Mouse (Mus musculus): ENCODE measurements around the gene Cbr2. TPM values are rescaled to one million over a fixed set of nuclear protein-coding genes. Genes with fewer than 3 reads are reported as not detected.
"Not testable (repeated sequence)": the region's sequence is repeated elsewhere in the genome, so short reads cannot be mapped to it uniquely, and the experiment has no call there.

Gene Cbr2
- total RNA-seq (2021) = 10 to 100 TPM in 1 of 2 experiments, 1 to 10 TPM in 1; 9.6 to 16.9 TPM
- long read RNA-seq, experiment 1, partial matches to known transcripts = 0 of 2 reads
- long read RNA-seq, experiment 1, other reads (novel, unspliced or antisense) = 0 of 2 reads
- long read RNA-seq, experiment 2, transcript Cbr2-201 (8 exons, 1,110 nt) = major isoform, 9 of 10 reads
- long read RNA-seq, experiment 2, partial matches to known transcripts = 1 of 10 reads
- long read RNA-seq, experiment 2, other reads (novel, unspliced or antisense) = 0 of 10 reads

- DNase-seq = no peak
Observed at GRCm38 (mm10) chr11:120731858-120732680, at the start of gene Cbr2. Cbr2 (minus strand) TSS chr11:120732114.

GRCm38 (mm10) chr11:120781361-120781760 is 49.4 kb upstream of the Cbr2 start:
- DNase-seq = not testable (repeated sequence)

GRCm38 (mm10) chr11:120779876-120780275 is 48.0 kb upstream of the Cbr2 start:
- no peak for DNase-seq

- no peak for DNase-seq
Observed at GRCm38 (mm10) chr11:120777123-120777522, 45.2 kb upstream of the Cbr2 start.

- peak; percentile 87 for DNase-seq
Observed at GRCm38 (mm10) chr11:120775774-120776469, 44.0 kb upstream of the Cbr2 start.

- no peak for DNase-seq
Observed at GRCm38 (mm10) chr11:120773463-120774190, 41.7 kb upstream of the Cbr2 start.

GRCm38 (mm10) chr11:120772749-120773148 is 40.8 kb upstream of the Cbr2 start:
- no peak for DNase-seq

GRCm38 (mm10) chr11:120768206-120768605 is 36.3 kb upstream of the Cbr2 start:
- no peak for DNase-seq

- DNase-seq = not testable (repeated sequence)
Observed at GRCm38 (mm10) chr11:120767023-120767422, 35.1 kb upstream of the Cbr2 start.

GRCm38 (mm10) chr11:120763121-120763999 is 31.4 kb upstream of the Cbr2 start:
- not testable (repeated sequence) for DNase-seq

GRCm38 (mm10) chr11:120762672-120763041 is 30.7 kb upstream of the Cbr2 start, which contains the start of gene Hmga1b:
Hmga1b (plus strand) TSS chr11:120762794.
- DNase-seq = not testable (repeated sequence)

GRCm38 (mm10) chr11:120761811-120762671 is 30.1 kb upstream of the Cbr2 start:
- DNase-seq = no peak

- DNase-seq = no peak
Observed at GRCm38 (mm10) chr11:120760236-120760635, 28.3 kb upstream of the Cbr2 start.

- no peak for DNase-seq
Observed at GRCm38 (mm10) chr11:120751606-120752005, 19.7 kb upstream of the Cbr2 start.

- no peak for DNase-seq
Observed at GRCm38 (mm10) chr11:120749430-120749829, 17.5 kb upstream of the Cbr2 start.

- no peak for DNase-seq
Observed at GRCm38 (mm10) chr11:120747974-120748373, 16.1 kb upstream of the Cbr2 start.

GRCm38 (mm10) chr11:120744121-120744701 is 12.3 kb upstream of the Cbr2 start:
- DNase-seq = no peak

GRCm38 (mm10) chr11:120740981-120741380 is 9.1 kb upstream of the Cbr2 start:
- no peak for DNase-seq

- DNase-seq = no peak
Observed at GRCm38 (mm10) chr11:120736424-120736823, 4.5 kb upstream of the Cbr2 start.

GRCm38 (mm10) chr11:120733521-120733920 is 1.6 kb upstream of the Cbr2 start:
- DNase-seq = no peak

Measured in gastrocnemius, postnatal 25 days (tissue).